25 mouse cellular contexts compared by ENCODE assay signal in genomic region chr7:95682521-95682920, GRCm38 (mm10).
DNase-seq lines count a peak whose midpoint lies in the region; ATAC-seq lines count a peak whose summit lies in the region.
"Had no signal": no experiment of that assay in that cellular context is flagged by ENCODE, and none has a peak within 500 bp of the region (broad histone marks: within the 10 kb centered on the region; RNA-seq: fewer than 3 reads in every experiment).

No protein-coding gene starts in this region.

- no peaks in the 10 kb centered on the region for H3K27me3 ChIP-seq in kidney, embryonic 16.5 days (ENCODE audit: insufficient read depth, low read length)
- H3K27me3 ChIP-seq: embryonic facial prominence, embryonic 15.5 days; heart, embryonic 13.5 days; Patski had no signal

- DNase-seq in kidney, postnatal 14 days = peak; percentile 11
- peak; percentile 32 for DNase-seq in lung, postnatal 10 days
- DNase-seq in lung, adult 18-20 months = no peak
- DNase-seq in NIH3T3 (ENCODE audit: low read depth) = peak; percentile 3
- DNase-seq in mesoderm, embryonic 11.5 days (ENCODE audit: low read depth, low spot score) = peak; percentile 4
- no peak for DNase-seq in layer of hippocampus, adult 8-10 months (ENCODE audit: low spot score in 2 of 2)
- no peak for DNase-seq in cerebellum, adult 9-11 months
- DNase-seq: adrenal gland, postnatal 10 days; adrenal gland, postnatal 36 days; cerebellum, adult 18-20 months; cerebellum, adult 9-10 months; cerebellum, postnatal 25 days; gastrocnemius, postnatal 25 days; heart, adult 2 months; heart, postnatal 14 days; heart, postnatal 4 days had no signal

- H3K9me3 ChIP-seq in kidney, embryonic 16.5 days (ENCODE audit: low read length) = no peaks in the 10 kb centered on the region
- H3K9me3 ChIP-seq: embryonic facial prominence, embryonic 15.5 days; forebrain, embryonic 15.5 days; heart, embryonic 10.5 days; heart, embryonic 13.5 days had no signal

- no peak overlapping the region for H3K4me3 ChIP-seq in kidney, embryonic 16.5 days (ENCODE audit: low read length)
- H3K4me3 ChIP-seq: embryonic facial prominence, embryonic 15.5 days; forebrain, embryonic 15.5 days; heart, adult 2 months; heart, embryonic 10.5 days; heart, embryonic 13.5 days had no signal

- WGBS in kidney, embryonic 16.5 days = 54% methylated on average over 3 of the region's 3 CpGs

- ATAC-seq in kidney, embryonic 16.5 days (ENCODE audit: low FRiP score, low TSS enrichment) = no peak
- ATAC-seq: CD4-positive, CD25-positive, alpha-beta regulatory T cell, adult 4 months; forebrain, embryonic 15.5 days; hindbrain, postnatal 0 days; Patski had no signal

- no peaks in the 10 kb centered on the region for H3K36me3 ChIP-seq in kidney, embryonic 16.5 days (ENCODE audit: insufficient read depth, low read length)
- H3K36me3 ChIP-seq: embryonic facial prominence, embryonic 15.5 days; forebrain, embryonic 15.5 days; heart, embryonic 10.5 days; heart, embryonic 13.5 days had no signal

- no peak overlapping the region for H3K4me2 ChIP-seq in kidney, embryonic 16.5 days (replicated peaks; ENCODE audit: low read depth, low read length)
- H3K4me2 ChIP-seq: embryonic facial prominence, embryonic 15.5 days; forebrain, embryonic 15.5 days; heart, embryonic 13.5 days; hindbrain, embryonic 14.5 days had no signal

- no peak overlapping the region for H3K27ac ChIP-seq in kidney, embryonic 16.5 days (ENCODE audit: low read length)
- H3K27ac ChIP-seq: embryonic facial prominence, embryonic 15.5 days; forebrain, embryonic 15.5 days; heart, adult 2 months; heart, embryonic 10.5 days; heart, embryonic 13.5 days; hindbrain, embryonic 14.5 days; hindbrain, postnatal 0 days had no signal

- H3K4me1 ChIP-seq in kidney, embryonic 16.5 days (ENCODE audit: insufficient read depth, low read length) = 0 out of 2 replicates have a peak, but pooled peaks cover 3% of the 10 kb centered on the region
- H3K4me1 ChIP-seq: embryonic facial prominence, embryonic 15.5 days; heart, embryonic 10.5 days; heart, embryonic 13.5 days had no signal

- H3K9ac ChIP-seq in kidney, embryonic 16.5 days (replicated peaks; ENCODE audit: low read length) = no peak overlapping the region
- H3K9ac ChIP-seq: embryonic facial prominence, embryonic 15.5 days; forebrain, embryonic 15.5 days; heart, embryonic 13.5 days; hindbrain, embryonic 14.5 days had no signal

Comparison
In these comparisons a context has a peak if more than half of its experiments do, and no peak if none do; other contexts are left out.
1. DNase-seq: peak in kidney, postnatal 14 days (single experiment), lung, postnatal 10 days (single experiment), NIH3T3 (single experiment) and mesoderm, embryonic 11.5 days (single experiment); none in lung, adult 18-20 months (0 of 2), layer of hippocampus, adult 8-10 months (0 of 2) and cerebellum, adult 9-11 months (single experiment).